Mouse (Mus musculus) CD4-positive, CD25-positive, alpha-beta regulatory T cell, adult 2 months (primary cell): Measurements from ENCODE around the gene Aes.

Experiments used
- DNase-seq: peaks from one replicate; pipeline ENCODE4 v3.0.0-alpha.2; 2012; ENCODE audit warnings: low read depth, low spot score

Gene Aes

DNA sequence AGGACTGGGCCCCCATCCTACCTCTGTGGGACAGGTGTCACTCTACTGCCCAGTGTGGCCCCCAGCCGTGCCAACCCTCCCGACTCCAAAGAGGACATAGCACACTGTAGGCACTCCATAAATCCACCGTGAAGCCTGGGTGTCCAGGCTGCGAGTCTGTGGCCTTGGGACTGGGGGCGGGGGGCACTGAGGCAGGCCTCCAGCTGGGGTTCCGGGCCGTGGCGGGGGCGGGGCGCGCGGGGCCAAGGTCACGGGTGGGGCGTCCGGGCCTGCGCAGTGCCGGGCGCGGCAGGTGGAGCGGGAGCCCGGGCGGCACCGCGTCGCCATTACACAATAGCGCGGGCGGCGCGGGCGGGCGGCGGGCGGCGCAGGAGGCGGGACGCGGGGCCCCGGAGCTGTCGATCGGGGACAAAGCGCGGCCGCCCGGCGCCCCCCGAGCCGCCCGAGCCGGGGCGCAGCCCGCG, at the start of gene Aes:
TSS of gene Aes (plus strand) at position 326 of the 464 bp plus-strand sequence.
- DNase-seq: peak; percentile 87

DNA sequence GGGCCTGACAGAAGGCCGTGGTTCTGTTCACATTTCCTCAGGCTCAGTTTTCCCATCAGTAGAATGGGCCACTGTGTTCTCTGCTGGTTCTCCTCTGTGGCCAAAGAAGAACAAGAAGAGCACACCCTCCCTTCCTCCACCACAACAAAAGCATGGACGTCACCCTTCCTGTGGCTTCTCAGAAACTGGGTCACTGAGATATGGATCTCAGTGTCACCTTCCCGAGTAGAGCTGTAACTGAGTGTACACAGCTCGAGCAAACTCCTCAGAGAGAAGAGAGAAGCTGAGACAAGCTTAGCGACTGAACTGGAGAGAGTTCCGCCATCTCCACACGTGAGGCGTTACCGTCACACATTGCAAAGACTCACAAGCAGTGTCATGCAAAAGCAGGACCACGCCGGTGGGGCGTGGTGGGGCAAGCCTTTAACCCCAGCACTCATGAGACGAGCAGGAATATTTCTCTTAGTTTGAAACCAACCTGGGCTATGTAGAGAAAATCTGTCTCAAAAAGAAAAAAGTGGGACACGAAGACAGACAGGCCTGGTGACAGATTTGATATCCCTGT, 49.0 kb upstream of the Aes start:
- peak; percentile 85 for DNase-seq

DNA sequence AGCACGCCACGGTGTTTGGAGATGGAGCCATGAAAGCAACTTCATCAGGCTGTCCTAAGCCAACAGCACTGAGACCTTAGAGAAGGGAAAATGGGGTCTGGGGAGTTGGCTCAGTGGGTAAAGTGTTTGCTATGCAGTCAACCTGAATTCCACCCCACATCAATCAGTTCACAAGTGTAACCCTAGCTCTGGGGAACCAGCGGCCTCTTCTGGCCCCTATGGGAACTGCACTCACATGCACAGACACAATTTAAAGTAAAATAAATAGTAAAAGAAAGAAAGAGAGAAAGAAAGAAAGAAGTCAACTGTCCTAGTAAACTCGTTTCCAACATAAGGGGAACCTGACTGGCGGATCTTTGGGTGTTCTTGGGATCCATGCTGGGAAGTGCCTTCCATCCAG, 45.5 kb upstream of the Aes start:
- DNase-seq: no peak

DNA sequence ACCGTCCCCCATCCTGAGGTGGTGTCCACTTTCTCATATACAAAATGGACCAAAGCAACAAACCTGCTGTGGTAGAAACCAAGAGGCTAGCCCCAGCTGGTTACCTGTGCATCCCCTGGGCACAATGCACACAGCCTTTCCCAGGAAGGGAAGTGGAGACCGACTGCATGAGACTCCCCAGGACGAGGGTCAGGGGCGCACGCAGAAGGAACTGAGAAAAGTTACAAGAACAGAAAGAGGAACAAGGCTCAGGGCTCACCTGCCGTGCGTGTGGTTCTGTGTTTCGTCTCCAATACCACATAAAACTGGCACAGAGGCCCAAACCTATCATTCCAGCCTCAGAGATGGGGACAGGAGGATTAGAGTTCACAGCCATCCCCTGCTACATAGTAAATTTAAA, 42.1 kb upstream of the Aes start:
- DNase-seq: no peak

DNA sequence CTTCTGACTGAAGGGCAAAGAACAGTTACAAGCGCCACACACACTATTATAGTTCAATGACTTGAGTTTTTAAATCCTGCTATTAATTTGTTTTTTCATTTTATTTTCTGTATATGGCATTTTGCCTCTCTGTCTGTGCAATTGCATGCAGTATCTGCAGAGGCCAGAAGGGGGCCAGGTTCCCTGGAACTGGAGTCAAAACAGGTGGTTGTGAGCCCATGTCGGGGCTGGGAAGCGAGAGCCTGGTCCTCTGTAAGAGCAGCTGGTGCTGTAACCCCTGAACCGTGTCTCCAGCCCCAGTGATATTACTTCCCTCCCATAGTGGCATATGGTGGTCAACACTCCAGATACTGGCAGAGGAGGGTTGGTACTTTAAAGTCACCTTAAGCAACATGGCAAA, 40.7 kb upstream of the Aes start:
- peak; percentile 87 for DNase-seq

DNA sequence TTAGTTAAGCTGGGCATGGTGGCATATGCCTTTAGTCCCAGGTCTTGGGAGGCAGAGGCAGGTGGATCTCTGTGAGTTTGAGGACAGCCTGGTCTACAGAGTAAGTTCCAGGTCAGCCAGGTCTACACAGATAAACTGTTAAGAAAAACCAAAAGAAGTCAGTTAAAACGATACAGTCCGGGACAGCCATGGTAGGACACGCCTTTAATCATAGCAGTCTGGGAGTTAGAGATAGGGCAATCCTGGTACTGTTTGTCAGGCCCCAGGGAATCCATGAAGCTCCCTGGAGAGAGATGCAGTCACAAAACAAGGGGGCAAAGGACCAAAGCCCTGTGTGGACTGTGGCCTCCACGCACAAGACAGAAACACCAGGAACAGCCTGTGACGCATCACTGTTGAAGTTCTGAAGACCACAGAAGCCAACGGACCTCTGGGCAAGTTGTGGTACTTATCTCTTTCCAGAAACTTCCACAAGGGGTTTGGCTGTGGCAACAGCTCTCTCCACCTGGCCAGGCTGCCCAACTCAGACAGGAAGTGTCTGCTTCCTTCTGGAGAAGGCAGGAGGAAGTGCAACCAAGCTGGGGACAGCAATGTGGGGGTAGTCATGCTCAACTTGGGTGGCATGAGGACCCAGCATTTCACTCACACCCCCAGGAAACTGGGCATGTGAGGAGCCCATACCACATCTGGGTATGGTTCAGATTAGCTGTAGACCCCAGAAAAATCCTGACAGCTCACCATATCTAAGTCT, 39.9 kb upstream of the Aes start:
- no peak for DNase-seq

DNA sequence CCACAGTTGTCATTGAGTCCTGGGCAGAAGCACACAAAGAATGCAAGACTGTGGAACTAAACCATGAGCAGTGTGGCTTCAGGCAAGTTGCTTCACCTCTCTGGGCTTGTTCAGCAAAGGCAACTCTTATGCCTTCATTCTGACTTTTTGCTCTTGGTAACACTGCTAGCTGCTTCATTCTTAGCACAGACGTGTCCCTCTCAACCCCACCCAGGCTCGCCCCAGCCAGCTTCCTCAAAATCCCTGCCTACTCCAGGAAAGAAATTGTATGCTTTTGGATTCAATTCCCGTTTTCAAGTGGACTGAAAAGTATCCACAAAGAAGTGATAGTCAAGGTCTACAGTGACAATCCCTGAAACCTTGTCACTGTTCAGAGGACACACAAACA, 39.3 kb upstream of the Aes start:
- DNase-seq: no peak

DNA sequence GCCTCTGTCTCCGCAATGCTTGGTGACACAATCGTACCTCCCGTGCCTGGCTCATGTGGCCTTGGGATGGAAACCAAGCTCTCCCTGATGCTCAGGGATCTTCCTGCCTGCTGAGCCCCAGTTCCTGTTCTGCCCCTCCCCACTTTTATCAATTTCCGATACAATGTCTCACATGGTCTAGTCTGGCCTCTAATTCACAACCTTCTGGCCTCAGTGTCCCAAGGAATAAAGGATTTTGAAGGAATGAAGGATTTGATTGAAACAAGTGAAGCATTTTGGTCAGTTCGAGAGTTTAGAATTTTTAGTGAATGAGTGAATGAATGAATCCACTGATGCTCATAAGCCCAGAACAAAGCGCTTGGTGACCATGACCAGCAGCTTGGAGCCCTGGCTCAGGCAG, 36.1 kb upstream of the Aes start:
- no peak for DNase-seq

DNA sequence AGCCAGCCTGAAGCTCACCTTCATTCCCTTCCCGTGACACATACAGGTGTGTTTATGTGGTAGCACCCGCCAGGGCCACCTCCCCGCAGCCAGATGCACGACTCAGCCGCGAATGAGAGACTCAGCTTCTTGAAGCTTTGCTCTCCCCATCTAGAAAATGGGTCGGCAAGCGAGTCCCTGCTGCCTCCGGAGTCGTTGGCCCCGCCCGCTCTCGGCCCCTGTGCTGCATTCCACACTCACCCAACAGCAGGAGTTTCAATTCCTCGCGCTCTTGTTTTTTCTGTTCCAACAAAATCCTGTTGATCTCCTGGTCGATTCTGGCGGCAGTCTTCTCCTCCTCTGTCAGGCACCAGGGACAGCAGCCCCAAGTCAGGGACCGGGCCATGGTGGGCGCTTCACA, 35.7 kb upstream of the Aes start:
- DNase-seq: peak; percentile 56

DNA sequence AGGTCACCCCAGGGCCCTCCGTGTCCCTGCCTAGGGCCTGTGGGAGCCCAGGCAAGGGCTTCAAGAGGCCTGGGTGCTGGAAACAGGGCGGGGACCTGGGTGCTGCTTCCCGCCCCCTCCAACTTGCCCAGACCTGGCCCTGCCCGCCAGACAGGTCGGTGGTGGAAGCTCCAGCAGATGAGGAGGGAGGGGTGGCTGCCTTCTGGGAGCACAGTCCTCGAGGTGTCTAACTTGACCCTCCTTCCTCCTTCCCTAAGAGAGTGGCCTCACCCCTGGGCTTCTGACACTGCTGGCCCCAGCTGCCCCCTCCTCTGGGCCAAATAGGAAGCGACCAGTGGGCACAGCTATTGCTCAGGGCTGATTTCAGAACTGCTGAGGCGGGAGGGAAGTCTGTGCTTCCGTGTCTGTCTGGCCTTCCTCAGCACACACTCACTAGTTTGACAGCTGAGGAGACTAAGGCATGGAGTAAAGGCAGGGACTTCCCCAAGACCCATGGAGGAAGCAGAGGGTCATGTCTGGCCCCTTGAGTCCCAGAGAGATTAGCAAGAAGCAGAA, 35.2 kb upstream of the Aes start, which contains the start of gene Gna15:
TSS of gene Gna15 (minus strand) at position 175 of the 555 bp plus-strand sequence.
- peak; percentile 53 for DNase-seq

DNA sequence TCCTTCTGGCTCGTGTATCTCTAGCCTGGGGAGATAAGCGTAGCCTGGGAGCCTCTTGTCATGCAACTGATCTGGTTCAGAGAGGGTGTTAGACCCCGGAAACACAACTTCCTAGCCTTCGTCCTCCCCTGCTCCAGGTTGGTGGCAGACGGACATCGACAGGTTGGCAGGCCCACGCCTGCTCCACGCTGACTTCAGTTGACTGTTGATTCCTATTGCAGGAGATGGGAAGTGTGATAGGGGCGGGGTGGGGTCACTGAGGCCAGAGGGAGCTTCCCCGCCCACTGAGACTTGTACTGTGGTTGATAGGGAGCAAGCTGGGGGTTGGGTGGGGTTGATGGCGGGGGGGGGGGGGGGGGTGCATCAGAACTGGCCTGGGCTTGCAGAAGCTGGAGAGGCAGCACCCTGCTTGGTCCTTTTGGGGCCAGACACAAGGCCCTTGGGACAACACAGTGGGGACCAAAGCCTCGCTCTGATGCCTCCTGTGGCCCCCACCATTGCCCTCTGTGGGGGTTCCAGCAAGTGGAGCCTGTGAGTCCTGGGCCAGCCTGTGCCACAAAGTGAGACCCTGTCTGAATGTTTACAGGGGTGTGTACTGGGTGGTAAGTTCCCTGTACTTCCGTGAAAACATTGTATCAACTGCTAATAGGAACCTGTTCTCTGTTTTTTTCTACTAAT, 34.1 kb upstream of the Aes start:
- DNase-seq: no peak

DNA sequence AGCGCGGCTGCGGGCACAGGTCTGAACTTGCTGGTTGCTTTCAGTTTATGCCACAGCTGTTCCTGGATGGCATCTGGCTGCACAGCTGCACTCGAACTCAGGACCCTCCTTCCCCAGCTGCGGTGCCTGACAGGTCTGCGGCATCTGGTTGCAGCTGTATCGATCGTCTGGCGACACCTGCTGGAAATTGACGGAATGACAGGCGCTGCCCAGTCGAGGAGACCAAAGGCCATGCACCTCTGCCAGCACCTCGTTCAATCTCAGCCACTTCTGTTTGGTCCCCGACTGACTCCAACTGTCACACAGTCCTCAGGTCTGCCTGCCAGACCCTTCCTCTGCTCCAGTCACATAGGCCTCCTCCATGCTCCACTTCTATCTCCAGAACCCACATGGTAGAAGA, 32.5 kb upstream of the Aes start:
- DNase-seq: peak; percentile 93

DNA sequence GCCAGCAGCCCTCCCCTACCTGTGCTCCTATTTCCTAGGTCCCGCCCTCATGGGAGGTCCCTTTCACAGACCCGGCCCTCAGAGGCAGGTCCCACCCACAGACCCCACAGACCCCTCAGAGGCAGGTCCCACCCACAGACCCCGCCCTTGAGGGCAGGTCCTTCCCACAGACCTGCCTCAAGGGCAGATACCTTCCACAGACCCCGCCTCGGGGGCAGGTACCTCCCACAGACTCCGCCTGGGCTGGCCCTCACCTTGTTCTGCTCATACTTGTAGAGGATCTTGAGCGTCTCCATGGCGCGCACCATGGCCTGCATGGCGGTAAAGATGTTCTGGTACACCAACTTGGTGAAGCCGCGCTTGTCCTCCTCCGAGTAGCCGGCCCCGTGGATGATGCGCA, 24.5 kb upstream of the Aes start:
- no peak for DNase-seq

DNA sequence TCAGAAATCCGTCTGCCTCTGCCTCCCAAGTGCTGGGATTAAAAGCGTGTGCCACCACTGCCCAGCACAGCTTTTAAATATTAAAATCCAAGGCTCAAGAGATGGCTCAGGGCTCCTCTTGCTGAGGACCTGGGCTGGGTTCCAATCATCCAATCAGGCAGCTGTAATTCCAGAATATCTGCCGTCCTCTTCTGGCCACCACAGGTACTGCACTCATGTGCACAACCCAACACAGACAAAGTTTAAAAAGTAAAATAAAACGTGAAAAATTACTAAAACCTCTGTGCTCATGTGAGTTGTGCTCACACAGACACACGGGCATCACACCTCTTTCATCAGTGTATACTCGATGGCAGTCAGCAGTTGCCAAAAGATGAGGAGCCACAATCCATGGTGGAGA, 22.6 kb upstream of the Aes start:
- peak; percentile 42 for DNase-seq

DNA sequence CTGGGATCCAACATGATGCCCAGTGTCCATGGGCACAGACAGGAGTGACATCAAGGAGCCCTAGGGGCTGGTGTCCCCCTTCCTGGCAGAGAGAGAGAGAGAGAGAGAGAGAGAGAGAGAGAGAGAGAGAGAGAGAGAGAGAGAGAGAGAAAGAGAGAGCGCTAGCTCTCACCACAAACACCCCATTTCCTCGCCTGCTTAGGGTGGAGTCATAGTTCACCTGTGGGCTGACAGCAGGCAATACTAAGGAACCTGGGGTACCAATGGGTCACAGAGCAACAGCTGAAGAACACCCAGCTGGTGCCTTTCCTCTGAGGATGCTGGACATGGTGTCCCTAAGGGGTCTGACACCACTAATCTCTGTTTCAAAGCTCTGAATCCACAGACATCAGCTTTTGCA, 21.9 kb upstream of the Aes start:
- peak; percentile 37 for DNase-seq

DNA sequence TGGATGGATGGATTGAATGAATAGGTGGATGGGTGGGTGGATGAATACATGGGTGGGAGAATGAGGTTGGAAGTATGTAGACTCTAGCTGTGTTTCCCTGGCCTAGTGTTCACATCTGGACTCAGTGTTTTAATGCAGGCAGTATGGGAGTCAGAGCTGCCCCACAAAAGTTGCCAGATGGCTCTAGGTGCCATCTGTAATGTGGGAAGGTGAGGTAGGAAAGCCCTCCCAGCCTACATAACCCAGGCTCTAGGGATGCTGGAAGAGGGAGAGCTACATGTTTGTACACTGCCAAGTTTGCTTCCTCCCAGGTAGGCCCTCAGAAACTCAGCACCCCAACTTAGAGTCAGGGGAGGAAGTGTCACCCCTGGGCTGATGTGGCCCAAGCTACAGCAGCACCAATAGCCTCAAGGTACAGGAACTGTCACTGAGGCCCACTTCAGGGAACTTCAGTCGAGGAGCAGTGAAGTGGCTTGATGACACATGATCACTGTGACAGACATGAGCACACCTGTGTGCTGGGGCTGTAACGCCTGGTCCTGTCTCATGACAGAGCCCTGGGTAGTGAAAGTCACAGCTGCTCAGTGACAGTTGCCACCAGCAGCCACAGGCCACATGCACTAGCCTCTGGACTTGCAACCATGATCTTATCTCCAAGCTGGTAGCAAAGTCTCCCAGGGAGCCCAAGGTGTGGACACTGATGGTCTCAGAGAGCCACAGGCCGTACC, 20.8 kb upstream of the Aes start:
- no peak for DNase-seq

DNA sequence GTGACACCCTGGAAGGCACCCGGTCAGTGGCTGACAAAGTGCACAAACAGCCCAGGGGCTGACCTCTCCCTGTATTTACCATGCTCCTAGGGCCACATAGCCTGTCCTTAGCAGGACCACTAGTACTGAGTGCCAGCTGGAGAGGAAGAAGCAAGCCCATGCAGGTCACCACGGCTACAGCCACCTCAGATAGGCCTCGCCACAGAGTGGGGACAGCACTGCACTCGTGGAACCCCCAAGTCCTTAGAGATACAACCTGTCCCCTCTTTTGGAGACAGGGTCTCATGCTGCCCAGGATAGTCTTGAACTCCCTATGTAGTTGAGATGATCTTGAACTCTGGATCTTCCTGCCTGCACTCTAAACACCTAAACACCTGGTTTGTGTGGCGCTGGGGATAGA, 17.9 kb upstream of the Aes start:
- no peak for DNase-seq

DNA sequence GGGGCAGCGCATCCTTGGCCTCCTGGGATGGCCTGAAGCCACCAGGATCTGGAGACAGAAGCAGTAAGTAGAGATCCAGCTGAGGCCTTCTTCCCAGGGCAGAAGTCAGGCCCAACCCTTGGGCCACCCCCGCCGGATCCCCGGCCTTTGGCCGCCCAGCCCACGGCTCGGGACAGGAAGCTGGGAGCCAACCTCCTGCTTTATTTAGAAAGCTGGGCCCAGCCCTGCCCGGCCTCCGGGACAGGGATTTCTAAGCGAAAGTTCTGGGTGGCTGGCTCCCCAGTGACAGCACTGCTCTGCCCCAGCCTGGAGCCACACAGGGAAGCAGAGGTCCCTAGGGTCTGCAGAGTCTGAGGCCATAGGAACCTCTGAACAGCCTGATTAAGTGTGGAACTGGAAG, 17.5 kb upstream of the Aes start:
- DNase-seq: no peak

DNA sequence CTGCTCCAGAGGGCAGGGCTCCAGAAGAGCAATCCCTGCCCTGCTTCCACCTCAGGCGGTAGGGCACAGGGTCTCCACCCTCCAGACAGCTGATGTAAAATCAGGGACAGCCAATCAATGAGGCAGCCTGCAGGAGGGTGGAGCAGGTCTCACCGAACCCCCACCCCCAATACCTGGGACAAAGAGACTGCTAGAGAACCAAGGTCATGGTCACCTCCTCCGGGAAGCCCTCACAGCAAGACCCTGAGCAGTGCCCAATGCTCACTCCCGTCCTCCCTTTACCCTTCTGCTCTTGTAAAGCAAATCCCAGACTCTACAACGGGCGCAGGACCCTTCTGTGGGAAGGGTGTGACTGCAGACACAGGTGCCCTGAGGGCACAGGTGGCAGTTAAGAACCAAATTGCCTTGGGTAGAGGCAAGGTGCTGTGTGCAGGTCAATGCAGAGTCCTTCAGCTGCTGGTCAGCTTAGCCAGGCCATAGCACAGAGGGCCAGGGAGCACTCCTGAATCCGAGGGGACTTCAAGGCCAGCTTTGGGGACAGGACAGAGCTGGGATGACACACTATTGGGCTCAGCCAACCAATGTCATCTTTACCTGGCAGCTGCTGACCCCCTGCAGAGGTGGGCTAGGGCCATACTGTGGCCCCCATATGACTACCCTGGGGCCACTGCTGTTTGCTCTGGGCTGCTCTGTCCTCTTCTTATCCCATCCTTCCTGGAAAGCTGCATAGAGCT, 16.4 kb upstream of the Aes start:
- no peak for DNase-seq

DNA sequence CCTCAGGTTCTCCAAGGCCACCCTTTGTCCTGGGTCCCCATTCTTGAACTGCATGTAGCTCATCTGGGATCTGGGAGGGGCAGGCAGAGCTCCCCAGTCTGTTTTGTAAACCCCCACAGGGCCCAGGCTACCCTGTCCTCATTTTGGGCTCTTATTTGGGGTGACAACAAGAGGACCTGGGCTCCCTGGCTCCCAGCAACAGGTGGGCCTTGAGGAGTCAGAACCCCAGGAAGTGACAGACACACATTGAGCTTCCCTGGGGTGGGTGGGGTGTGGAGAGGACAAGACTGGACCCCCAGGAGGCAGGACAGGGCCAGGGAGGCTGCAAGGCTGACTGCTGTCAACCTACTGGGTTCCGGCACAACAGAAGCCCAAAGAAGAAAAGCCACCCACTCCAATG, 15.7 kb upstream of the Aes start:
- no peak for DNase-seq
